Mouse (Mus musculus) hindbrain, embryonic 16.5 days (tissue): Measurements from ENCODE around the gene Adamts5. TPM values are rescaled to one million over a fixed set of nuclear protein-coding genes. Genes with fewer than 3 reads are reported as not detected.

Source experiments
- ATAC-seq: fragments of 200-750 bp; cut with Nextera tagmentation; 2 replicates; pipeline ENCODE4 v1.8.0; 2017; ENCODE audit warnings: moderate TSS enrichment, moderate library complexity
- H3K27ac ChIP-seq: fragments of 300-500 bp; sonication (generic); 2 replicates; pipeline ENCODE4 v1.5.1; 2014; ENCODE audit warnings: low read depth, mild to moderate bottlenecking, control low read depth, low read length, moderate library complexity
- H3K27me3 ChIP-seq: fragments of 300-500 bp; sonication (generic); replicated peaks from 2 replicates; pipeline ENCODE4 v1.6.1; 2014; ENCODE audit warnings: low read length; ENCODE audit not compliant: control insufficient read depth, insufficient read depth
- H3K36me3 ChIP-seq: fragments of 300-500 bp; sonication (generic); 2 replicates; pipeline ENCODE4 v1.6.1; 2014; ENCODE audit warnings: mild to moderate bottlenecking, low read length, moderate library complexity, mixed read lengths; ENCODE audit not compliant: control insufficient read depth, insufficient read depth
- H3K4me1 ChIP-seq: fragments of 300-500 bp; sonication (generic); 2 replicates; pipeline ENCODE4 v1.6.1; 2014; ENCODE audit warnings: low read depth, low read length; ENCODE audit not compliant: control insufficient read depth, insufficient read depth
- H3K4me2 ChIP-seq: fragments of 300-500 bp; sonication (generic); 2 replicates; pipeline ENCODE4 v1.6.1; 2014; ENCODE audit warnings: mild to moderate bottlenecking, low read length, control low read depth, moderate library complexity
- H3K4me3 ChIP-seq: fragments of 300-500 bp; sonication (generic); 2 replicates; pipeline ENCODE4 v1.5.1; 2014; ENCODE audit warnings: mild to moderate bottlenecking, low read length, control low read depth, moderate library complexity
- H3K9ac ChIP-seq: fragments of 300-500 bp; sonication (generic); 2 replicates; pipeline ENCODE4 v1.6.1; 2014; ENCODE audit warnings: low read depth, mild to moderate bottlenecking, control low read depth, low read length, moderate library complexity
- H3K9me3 ChIP-seq: fragments of 300-500 bp; sonication (generic); 2 replicates; pipeline ENCODE4 v1.6.1; 2014; ENCODE audit warnings: mild to moderate bottlenecking, low read length, moderate library complexity; ENCODE audit not compliant: control insufficient read depth
- WGBS: fragments of 180-500 bp; shearing (Covaris S2); extraction: QIAGEN DNeasy Blood & Tissue Kit; methylation state at CpG from one replicate; pipeline ENCODE4 v1.1.7; 2014; 5-methylcytosine and 5-hydroxymethylcytosine counted together
- polyA plus RNA-seq: library from polyadenylated mRNA; unstranded; fragments of >200 nt; fragmentation: Nextera tagmentation; extraction: Ambion mirVana; gene quantifications from 2 replicates; pipeline ENCODE4 v1.2.1, GENCODE M21; 2015

Adamts5 gene
- 4.4 and 4.5 TPM in 2 replicates for polyA plus RNA-seq

- peak; percentile 18 for ATAC-seq
- Histone ChIP-seq H3K9me3 (no peaks in the 10 kb centered on the region), H3K27me3 (no peaks in the 10 kb centered on the region), H3K9ac (peak within 1 kb of the TSS; percentile 75), H3K27ac (peak within 1 kb of the TSS; percentile 68), H3K4me1 (peaks cover 6% of the 10 kb centered on the region), H3K36me3 (no peaks in the 10 kb centered on the region), H3K4me3 (peak within 1 kb of the TSS; percentile 57), H3K4me2 (peak within 1 kb of the TSS; percentile 92)
- WGBS = 3% methylated on average over 13 of the region's 13 CpGs
These were observed at the start of gene Adamts5 for GRCm38 (mm10) chr16:85901581-85901910. Adamts5 (minus strand) TSS chr16:85901828.

DNA sequence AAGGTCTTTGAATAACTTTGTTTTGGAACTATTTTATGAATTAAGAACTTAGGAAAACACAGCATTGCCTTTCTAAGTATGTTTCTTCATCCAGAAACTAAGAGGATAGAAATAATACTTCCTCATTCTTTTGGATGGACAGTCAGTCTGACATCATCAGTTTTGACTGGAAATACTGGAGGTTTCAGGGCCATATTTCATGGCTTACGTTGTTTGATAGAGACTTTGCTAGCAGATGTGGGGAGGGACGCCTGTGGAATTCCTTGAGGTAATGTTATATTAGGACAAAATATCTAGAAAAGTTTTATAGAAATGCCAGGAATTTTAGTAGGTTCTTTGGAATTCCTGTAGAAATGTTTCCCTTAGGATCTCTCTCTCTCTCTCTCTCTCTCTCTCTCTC lies 48.7 kb upstream of the Adamts5 start:
- Histone ChIP-seq H3K36me3 (no peaks in the 10 kb centered on the region), H3K9me3 (no peaks in the 10 kb centered on the region), H3K4me3 (no peak overlapping the region), H3K4me2 (no peak overlapping the region), H3K27ac (no peak overlapping the region), H3K4me1 (no peaks in the 10 kb centered on the region), H3K27me3 (no peaks in the 10 kb centered on the region), H3K9ac (no peak overlapping the region)
- ATAC-seq = no peak
- 82% methylated on average over 2 of the region's 2 CpGs for WGBS

- no peak for ATAC-seq
- 91% methylated on average over 5 of the region's 5 CpGs for WGBS
These were observed 24.4 kb upstream of the Adamts5 start for GRCm38 (mm10) chr16:85926004-85926403.

GRCm38 (mm10) chr16:85922454-85922853 lies 20.8 kb upstream of the Adamts5 start:
- WGBS = 86% methylated on average over 1 of the region's 1 CpGs

More at GRCm38 (mm10) chr16:85926004-85926403, 24.4 kb upstream of the Adamts5 start:
- no peaks in the 10 kb centered on the region for H3K36me3 ChIP-seq
- no peaks in the 10 kb centered on the region for H3K4me1 ChIP-seq
- no peaks in the 10 kb centered on the region for H3K9me3 ChIP-seq
- H3K9ac ChIP-seq = no peak overlapping the region
- no peak overlapping the region for H3K27ac ChIP-seq
- no peaks in the 10 kb centered on the region for H3K27me3 ChIP-seq
- no peak overlapping the region for H3K4me3 ChIP-seq
- no peak overlapping the region for H3K4me2 ChIP-seq

GRCm38 (mm10) chr16:85920122-85920521 lies 18.5 kb upstream of the Adamts5 start:
- no peaks in the 10 kb centered on the region for H3K27me3 ChIP-seq
- H3K4me3 ChIP-seq = no peak overlapping the region
- no peak overlapping the region for H3K27ac ChIP-seq
- H3K4me1 ChIP-seq = no peaks in the 10 kb centered on the region
- no peak overlapping the region for H3K9ac ChIP-seq
- no peak overlapping the region for H3K4me2 ChIP-seq
- no peaks in the 10 kb centered on the region for H3K9me3 ChIP-seq
- WGBS = 89% methylated on average over 4 of the region's 4 CpGs
- ATAC-seq = no peak
- no peaks in the 10 kb centered on the region for H3K36me3 ChIP-seq

More at GRCm38 (mm10) chr16:85922454-85922853, 20.8 kb upstream of the Adamts5 start:
- H3K36me3 ChIP-seq = no peaks in the 10 kb centered on the region
- no peaks in the 10 kb centered on the region for H3K9me3 ChIP-seq
- H3K9ac ChIP-seq = no peak overlapping the region
- no peak overlapping the region for H3K4me2 ChIP-seq
- H3K4me1 ChIP-seq = no peaks in the 10 kb centered on the region
- no peaks in the 10 kb centered on the region for H3K27me3 ChIP-seq
- no peak overlapping the region for H3K27ac ChIP-seq
- no peak for ATAC-seq
- no peak overlapping the region for H3K4me3 ChIP-seq

GRCm38 (mm10) chr16:85900702-85901580 lies 687 bp downstream of the Adamts5 start:
- H3K27me3 ChIP-seq = no peaks in the 10 kb centered on the region
- no peaks in the 10 kb centered on the region for H3K36me3 ChIP-seq
- peaks cover 6% of the 10 kb centered on the region for H3K4me1 ChIP-seq
- H3K4me3 ChIP-seq = peak overlapping the region; percentile 57
- peak; percentile 79 for ATAC-seq
- WGBS = under 1% methylated on average over 51 of the region's 51 CpGs
- no peaks in the 10 kb centered on the region for H3K9me3 ChIP-seq
- H3K4me2 ChIP-seq = peak overlapping the region; percentile 92
- peak overlapping the region; percentile 68 for H3K27ac ChIP-seq
- peak overlapping the region; percentile 75 for H3K9ac ChIP-seq

GRCm38 (mm10) chr16:85899790-85900587 lies 1.6 kb downstream of the Adamts5 start:
- Histone ChIP-seq H3K9ac (peak overlapping the region; percentile 75), H3K27me3 (no peaks in the 10 kb centered on the region), H3K4me1 (peaks cover 6% of the 10 kb centered on the region), H3K4me3 (peak overlapping the region; percentile 57), H3K4me2 (peak overlapping the region; percentile 92), H3K9me3 (no peaks in the 10 kb centered on the region), H3K36me3 (no peaks in the 10 kb centered on the region), H3K27ac (no peak overlapping the region; the same call in 1 of the 2 replicates)
- ATAC-seq = peak; percentile 78
- WGBS = under 1% methylated on average over 44 of the region's 45 CpGs

DNA sequence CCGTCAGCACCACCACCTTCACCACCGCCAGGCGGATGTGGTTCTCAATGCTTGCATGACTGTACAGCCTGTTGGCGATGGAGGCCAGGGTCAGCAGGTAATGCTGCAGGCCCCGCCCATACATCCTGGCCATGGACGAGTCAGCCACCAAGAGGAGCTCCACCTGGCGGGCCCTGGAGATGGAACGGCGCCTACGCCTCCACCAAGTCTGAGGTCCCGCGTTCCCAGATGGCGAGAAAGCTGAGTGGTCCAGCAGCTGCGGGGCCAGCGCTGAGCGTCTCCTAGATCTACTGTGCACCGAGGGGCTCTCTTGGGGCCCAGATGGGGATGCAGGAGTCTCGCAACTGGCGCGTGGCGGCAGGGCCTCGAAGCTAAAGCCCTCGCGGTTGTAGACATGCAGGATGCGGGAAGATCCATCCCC lies 2.3 kb downstream of the Adamts5 start:
- Histone ChIP-seq H3K27ac (no peak overlapping the region), H3K4me3 (peak overlapping the region; percentile 57), H3K4me2 (peak overlapping the region; percentile 92), H3K4me1 (peaks cover 6% of the 10 kb centered on the region), H3K36me3 (no peaks in the 10 kb centered on the region), H3K27me3 (no peaks in the 10 kb centered on the region), H3K9me3 (no peaks in the 10 kb centered on the region), H3K9ac (peak overlapping the region; percentile 75)
- ATAC-seq = peak; percentile 43
- WGBS = 16% methylated on average over 25 of the region's 25 CpGs

DNA sequence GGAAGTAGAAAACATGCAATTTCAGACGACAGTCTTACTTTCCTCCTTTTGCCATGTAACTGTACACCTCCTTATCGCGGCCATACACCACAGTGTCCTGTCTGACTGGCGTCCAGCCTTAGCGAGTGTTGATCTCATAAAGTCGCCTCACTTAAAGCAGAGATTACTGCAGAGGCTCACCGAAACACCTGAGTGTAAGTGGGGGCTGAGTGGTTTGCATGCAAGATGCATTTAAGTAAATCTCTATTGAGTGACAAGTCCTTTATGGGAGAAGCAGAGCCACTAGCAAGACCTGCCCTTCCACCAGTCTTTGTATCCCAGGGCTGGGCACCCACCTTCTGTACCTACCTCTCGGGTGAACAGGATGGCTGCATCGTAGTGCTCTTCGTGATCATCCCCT lies 2.8 kb downstream of the Adamts5 start:
- ATAC-seq = no peak
- WGBS = 87% methylated on average over 10 of the region's 10 CpGs

More for the DNA sequence above, 2.8 kb downstream of the Adamts5 start:
- H3K4me3 ChIP-seq = peak overlapping the region; percentile 57
- H3K9ac ChIP-seq = no peak overlapping the region
- peaks cover 6% of the 10 kb centered on the region for H3K4me1 ChIP-seq
- H3K4me2 ChIP-seq = peak overlapping the region; percentile 92
- H3K9me3 ChIP-seq = no peaks in the 10 kb centered on the region
- no peaks in the 10 kb centered on the region for H3K27me3 ChIP-seq
- no peak overlapping the region for H3K27ac ChIP-seq
- no peaks in the 10 kb centered on the region for H3K36me3 ChIP-seq
